Mouse (Mus musculus) T-helper 2 cell (primary cell): ENCODE measurements around the gene Map9.
"Not testable (repeated sequence)": the region's sequence is repeated elsewhere in the genome, so short reads cannot be mapped to it uniquely, and the experiment has no call there.

ENCODE experiments used
- in situ Hi-C: fragments of 300-600 bp; cut with MboI, MseI; formaldehyde crosslinking; loops from one replicate; pipeline ENCODE4 v1.15.1; 2025; ENCODE audit warnings: high pct_unique_total_duplicates

The Map9 gene

GRCm38 (mm10) chr3:82357797-82358524, at the start of gene Map9:
TSS of gene Map9 (plus strand) at chr3:82358044.
- in situ Hi-C loops = loop anchor here (10.0 kb wide), 1 partner anchor 213 kb away; the partner anchor contains the start of gene Gucy1a1

GRCm38 (mm10) chr3:82315728-82316127, 42.1 kb upstream of the Map9 start:
- in situ Hi-C loops = no loop called here

GRCm38 (mm10) chr3:82326736-82327135, 31.1 kb upstream of the Map9 start:
- in situ Hi-C loops = not testable (repeated sequence)

- in situ Hi-C loops = loop anchor here (5.0 kb wide), 1 partner anchor 285 kb away; no protein-coding TSS in a partner anchor
Measured at GRCm38 (mm10) chr3:82332067-82332466, 25.8 kb upstream of the Map9 start.

GRCm38 (mm10) chr3:82332536-82332935, 25.3 kb upstream of the Map9 start:
- in situ Hi-C loops = loop anchor here (5.0 kb wide), 1 partner anchor 285 kb away; no protein-coding TSS in a partner anchor

- in situ Hi-C loops = loop anchor here (5.0 kb wide), 1 partner anchor 286 kb away; no protein-coding TSS in a partner anchor
Measured at GRCm38 (mm10) chr3:82333128-82333969, 24.5 kb upstream of the Map9 start.

GRCm38 (mm10) chr3:82340111-82340510, 17.7 kb upstream of the Map9 start:
- in situ Hi-C loops = no loop called here

- in situ Hi-C loops = no loop called here
Measured at GRCm38 (mm10) chr3:82348277-82348860, 9.5 kb upstream of the Map9 start.

GRCm38 (mm10) chr3:82350321-82350720, 7.5 kb upstream of the Map9 start:
- in situ Hi-C loops = loop anchor here (10.0 kb wide), 1 partner anchor 206 kb away; the partner anchor contains the start of gene Gucy1a1

- in situ Hi-C loops = loop anchor here (10.0 kb wide), 1 partner anchor 213 kb away; the partner anchor contains the start of gene Gucy1a1
Measured at GRCm38 (mm10) chr3:82357340-82357739, 504 bp upstream of the Map9 start.

GRCm38 (mm10) chr3:82359036-82359435, 1.2 kb downstream of the Map9 start:
- in situ Hi-C loops = loop anchor here (10.0 kb wide), 1 partner anchor 214 kb away; the partner anchor contains the start of gene Gucy1a1

- in situ Hi-C loops = loop anchor here (5.0 kb wide), 1 partner anchor 680 kb away; no protein-coding TSS in a partner anchor
Measured at GRCm38 (mm10) chr3:82362452-82362851, 4.6 kb downstream of the Map9 start.

GRCm38 (mm10) chr3:82364505-82364904, 6.7 kb downstream of the Map9 start:
- in situ Hi-C loops = loop anchor here (5.0 kb wide), 1 partner anchor 678 kb away; no protein-coding TSS in a partner anchor

GRCm38 (mm10) chr3:82364988-82365387, 7.1 kb downstream of the Map9 start:
- in situ Hi-C loops = loop anchor here (5.0 kb wide), 1 partner anchor 677 kb away; no protein-coding TSS in a partner anchor

- in situ Hi-C loops = no loop called here
Measured at GRCm38 (mm10) chr3:82369063-82369860, 11.4 kb downstream of the Map9 start.

GRCm38 (mm10) chr3:82370439-82371011, 12.7 kb downstream of the Map9 start:
- in situ Hi-C loops = loop anchor here (5.0 kb wide), 1 partner anchor 487 kb away; no protein-coding TSS in a partner anchor

GRCm38 (mm10) chr3:82376965-82377364, 19.1 kb downstream of the Map9 start:
- in situ Hi-C loops = no loop called here

GRCm38 (mm10) chr3:82382325-82382724, 24.5 kb downstream of the Map9 start:
- in situ Hi-C loops = no loop called here

- in situ Hi-C loops = no loop called here
Measured at GRCm38 (mm10) chr3:82385091-82385490, 27.2 kb downstream of the Map9 start.

- in situ Hi-C loops = no loop called here
Measured at GRCm38 (mm10) chr3:82405830-82406229, 48.0 kb downstream of the Map9 start.
